Mouse (Mus musculus) ES-E14 (cell line): ENCODE data around the gene Hbp1.

Experiments
- CHD2 ChIP-seq: IDR thresholded peaks from 2 replicates; pipeline ENCODE4 v1.6.1; 2014; ENCODE audit warnings: mild to moderate bottlenecking, low read depth, low read length, inconsistent platforms
- MAFK ChIP-seq: IDR thresholded peaks from 2 replicates; pipeline ENCODE4 v1.6.1; 2014; ENCODE audit warnings: mild to moderate bottlenecking, low read depth, low read length, inconsistent platforms; ENCODE audit not compliant: insufficient read depth
- ZC3H11A ChIP-seq: IDR thresholded peaks from 2 replicates; pipeline ENCODE4 v1.6.1; 2012; ENCODE audit warnings: low read depth, mild to moderate bottlenecking, inconsistent platforms, low read length, borderline replicate concordance
- ZNF384 ChIP-seq: IDR thresholded peaks from 2 replicates; pipeline ENCODE4 v1.6.1; 2012; ENCODE audit warnings: low read depth, low read length, inconsistent platforms

- TF ChIP-seq ZNF384 (no peak), CHD2 (no peak), ZC3H11A (no peak), MAFK (no peak)
These were observed 33.9 kb upstream of the Hbp1 start for GRCm38 (mm10) chr12:31984206-31984605.
